Mouse (Mus musculus) urinary bladder, postnatal 14 days (tissue): ENCODE results near the gene Mal.

Experiments
- DNase-seq: peaks from one replicate; pipeline ENCODE4 v3.0.0; 2021; ENCODE audit warnings: low spot score

Mal gene

DNA sequence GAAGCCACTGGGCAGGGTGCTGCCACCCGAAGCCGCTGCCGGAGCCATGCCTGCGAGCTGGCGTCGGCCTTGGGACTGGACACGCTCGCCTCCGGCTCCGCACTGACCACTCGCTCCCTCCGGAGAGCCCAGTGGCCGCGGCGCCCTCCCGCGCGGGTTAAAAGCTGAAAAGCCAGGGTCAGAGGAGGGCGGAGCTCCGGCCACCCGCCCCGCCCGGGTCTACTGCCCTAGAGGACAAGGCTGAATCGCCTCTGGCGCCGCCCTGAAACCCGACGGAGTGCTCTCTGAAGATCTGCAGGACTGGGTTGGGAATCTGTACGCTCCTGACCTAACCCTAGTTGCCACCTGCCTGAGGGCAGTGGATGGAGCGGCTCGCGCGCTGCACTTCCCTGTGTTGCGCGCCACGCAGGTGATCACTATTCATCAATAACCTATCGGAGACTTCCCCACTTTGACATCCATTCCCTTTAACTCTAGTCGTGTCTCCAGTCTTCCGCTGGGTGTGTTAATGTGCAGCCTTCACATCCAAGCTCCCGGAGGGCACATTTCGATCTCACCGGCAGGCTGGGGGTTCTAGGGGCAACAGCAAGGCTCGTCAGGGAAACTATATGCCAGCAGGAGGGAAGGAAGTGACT is at the start of gene Mal:
Gene Mal (minus strand): TSS at position 610 of the 635 bp plus-strand sequence.
- DNase-seq = peak; percentile 80

- no peak for DNase-seq
These were observed 48.8 kb upstream of the Mal start for GRCm38 (mm10) chr2:127705267-127705666.

GRCm38 (mm10) chr2:127689239-127689638 is 32.7 kb upstream of the Mal start:
- no peak for DNase-seq

- DNase-seq = peak; percentile 73
These were observed 27.3 kb upstream of the Mal start for GRCm38 (mm10) chr2:127683687-127684331.

- DNase-seq = no peak
These were observed 11.5 kb upstream of the Mal start for GRCm38 (mm10) chr2:127667843-127668506.

- no peak for DNase-seq
These were observed 10.5 kb upstream of the Mal start for GRCm38 (mm10) chr2:127667015-127667414.

- peak; percentile 77 for DNase-seq
These were observed 6.2 kb upstream of the Mal start for GRCm38 (mm10) chr2:127662708-127663107.

DNA sequence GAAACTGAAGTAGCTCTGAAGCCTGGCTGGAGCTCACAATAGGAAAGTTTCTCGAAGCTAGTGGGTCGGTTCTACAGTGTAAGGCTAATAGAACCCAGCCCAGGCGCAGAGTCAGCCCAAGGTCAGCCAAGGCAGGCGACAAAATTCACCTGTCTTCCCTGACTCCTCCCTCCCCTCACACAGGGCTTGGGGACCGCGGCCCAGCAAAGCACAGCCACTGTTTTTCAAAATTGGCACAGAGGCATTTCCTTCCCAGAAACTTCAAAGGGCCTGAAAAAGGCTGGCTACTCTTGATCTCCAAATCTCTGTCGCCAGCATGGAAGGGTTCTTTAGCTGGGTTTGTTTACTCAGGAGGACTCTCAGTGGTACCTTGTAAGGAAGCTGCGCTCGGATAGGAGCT is 1.1 kb downstream of the Mal start:
- DNase-seq = no peak

- no peak for DNase-seq
These were observed 1.7 kb downstream of the Mal start for GRCm38 (mm10) chr2:127654786-127655185.

- no peak for DNase-seq
These were observed 3.7 kb downstream of the Mal start for GRCm38 (mm10) chr2:127652805-127653204.

DNA sequence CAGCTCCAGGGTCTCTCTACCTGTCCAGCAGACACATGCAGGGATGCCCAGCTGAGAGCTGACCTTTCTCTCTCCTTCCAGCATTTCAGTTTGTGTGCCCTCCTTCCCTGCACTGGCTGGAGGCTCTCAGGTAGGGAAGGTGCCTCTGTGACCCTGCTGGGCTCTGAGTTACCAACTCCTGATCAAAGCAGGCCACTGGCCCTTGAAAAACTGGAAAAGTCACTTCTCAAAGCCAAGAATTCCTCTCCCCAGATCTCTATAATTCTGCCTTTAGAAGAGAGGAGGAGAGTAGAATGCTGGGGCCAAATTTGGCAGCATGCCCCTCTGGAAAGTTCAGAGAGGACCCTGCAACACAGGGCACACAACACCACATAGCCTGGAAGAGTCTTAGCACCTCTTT is 4.2 kb downstream of the Mal start:
- DNase-seq = no peak

DNA sequence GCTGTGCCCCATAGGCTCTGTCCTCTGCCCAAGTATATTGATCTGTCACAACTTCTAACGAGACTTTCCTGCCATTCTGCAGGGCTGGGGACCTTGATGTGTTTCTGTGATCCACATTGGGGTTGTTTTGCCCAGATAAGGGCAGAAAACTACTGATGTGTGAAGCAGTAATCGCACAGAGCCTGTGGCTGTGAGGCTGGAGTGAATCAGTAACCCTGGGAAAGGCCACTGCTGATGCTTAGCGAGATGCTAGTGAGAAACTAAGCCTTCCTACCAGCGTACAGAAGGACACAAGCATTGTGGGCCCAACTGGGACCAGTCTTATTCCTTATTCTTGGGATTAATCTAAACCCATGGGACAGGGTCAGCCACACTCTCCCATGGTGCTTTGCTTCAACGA is 4.9 kb downstream of the Mal start:
- no peak for DNase-seq

DNA sequence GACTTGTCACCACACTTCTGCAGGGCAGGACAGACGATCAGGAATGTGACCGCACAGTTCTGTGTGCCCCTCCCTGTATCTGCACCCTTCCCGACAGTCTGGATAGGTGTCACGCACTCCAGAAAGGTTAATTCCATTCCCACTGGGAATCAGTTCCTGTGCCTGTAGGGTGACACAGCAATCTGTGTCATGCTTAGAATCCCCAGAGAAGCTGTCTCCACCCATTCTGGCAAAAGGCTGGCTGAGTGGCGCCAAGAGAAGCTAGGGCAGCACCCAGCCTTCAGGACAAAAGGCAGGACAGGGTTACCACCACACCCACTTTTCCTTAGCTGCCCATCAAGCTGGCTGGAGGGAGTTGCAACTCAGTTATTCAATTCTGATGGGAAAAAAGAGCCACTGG is 6.6 kb downstream of the Mal start:
- peak; percentile 49 for DNase-seq

DNA sequence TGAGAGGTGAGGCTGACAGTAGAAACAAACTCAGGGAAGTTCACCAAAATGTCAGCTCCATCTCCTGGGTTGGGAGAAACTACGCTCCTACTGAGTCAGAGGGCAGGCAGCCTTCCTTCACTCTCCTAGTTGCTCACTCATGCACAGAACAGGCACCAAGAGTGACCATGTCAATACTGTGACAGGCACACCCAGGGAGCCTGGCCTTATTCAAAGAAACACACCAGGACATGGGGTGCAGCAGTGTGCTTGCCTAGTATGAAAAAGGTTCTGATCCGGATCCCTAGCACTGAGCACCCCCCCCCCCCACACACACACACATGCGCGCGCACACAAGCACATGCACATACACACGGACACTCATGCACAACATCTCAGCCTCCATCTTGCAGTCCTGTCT is 8.3 kb downstream of the Mal start:
- DNase-seq = no peak

DNA sequence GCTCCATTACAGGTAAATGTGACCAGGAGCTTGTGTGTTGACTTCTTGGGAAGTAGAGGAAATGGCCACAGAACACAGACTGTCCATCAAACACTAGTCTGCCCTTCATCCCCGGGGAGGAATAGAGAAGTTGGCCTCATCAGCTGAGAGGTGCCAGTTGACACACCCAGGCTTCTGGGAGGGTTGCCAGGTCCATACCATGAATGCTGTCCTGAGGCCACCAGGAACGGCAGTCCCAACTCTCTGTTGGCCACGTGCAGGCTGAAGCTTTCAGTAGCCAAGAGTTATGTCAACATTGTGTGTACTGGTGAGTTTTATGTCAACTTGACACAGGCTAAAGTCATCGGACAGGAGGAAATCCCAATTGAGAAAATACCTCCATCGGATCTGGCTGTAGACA is 9.6 kb downstream of the Mal start:
- peak; percentile 62 for DNase-seq

DNA sequence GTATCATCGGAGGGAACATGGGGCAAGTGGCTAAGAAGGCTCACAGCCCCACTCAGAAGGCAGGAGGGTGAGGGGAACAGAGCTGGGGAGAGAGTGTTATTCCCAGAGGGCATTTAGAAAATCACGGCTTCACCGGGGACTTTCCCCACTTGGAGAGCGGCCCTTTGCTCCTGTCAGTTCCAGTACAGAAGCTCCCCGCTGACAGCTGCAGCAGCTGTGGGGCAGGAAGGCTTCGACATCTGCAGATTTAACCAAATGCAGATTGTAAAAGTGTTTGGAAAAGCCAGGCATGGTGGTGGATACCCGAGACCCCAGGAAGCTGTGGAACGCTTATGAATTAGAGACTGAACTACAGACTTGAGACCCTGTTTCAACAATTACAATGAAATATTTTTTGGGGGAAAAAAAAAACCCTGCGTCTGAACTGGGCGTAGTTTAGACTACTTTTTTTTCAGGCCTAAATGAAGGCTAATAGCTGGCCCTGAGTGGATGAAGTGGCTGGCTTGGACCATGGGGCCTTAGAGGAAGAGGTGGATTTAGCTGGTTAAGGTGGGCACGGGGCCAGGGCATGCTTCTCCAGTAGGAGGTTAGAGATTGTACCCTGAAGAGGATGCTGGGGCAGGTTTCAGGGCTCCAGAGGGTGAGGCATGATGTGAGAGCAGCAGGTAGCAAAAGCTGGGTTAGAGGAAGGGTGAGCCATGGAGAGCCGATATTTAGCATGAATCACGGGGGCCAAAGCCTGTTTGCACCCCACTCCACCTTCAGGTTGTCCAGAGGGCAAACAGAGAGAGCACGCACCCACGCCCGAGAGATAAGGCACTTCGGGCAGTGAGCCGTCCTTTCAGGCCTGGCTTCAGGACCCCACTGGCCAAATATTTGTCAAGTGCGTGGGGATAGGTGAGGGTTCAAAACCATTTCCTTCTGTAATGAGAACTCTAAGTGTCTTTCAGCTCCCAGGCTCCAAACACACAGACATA is 12.5 kb downstream of the Mal start:
- peak; percentile 72 for DNase-seq

DNA sequence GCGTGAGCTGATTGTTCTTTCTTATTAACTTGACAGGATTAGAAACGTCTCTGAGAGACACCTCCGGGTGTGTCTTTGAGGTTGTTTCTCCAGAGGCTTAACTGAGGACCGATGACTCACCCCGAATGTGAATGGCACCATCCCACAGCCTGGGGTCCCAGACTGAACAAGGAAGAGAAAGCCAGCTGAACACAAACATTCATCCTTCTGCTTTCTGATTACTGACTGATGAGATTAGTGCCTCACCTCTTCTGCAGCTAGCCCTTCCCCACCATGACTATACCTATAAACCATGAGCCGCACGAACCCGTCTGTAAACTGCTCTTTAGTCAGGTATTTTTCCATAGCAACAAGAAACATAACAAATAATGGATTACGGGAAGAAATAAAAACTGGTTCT is 17.5 kb downstream of the Mal start:
- DNase-seq = no peak

DNA sequence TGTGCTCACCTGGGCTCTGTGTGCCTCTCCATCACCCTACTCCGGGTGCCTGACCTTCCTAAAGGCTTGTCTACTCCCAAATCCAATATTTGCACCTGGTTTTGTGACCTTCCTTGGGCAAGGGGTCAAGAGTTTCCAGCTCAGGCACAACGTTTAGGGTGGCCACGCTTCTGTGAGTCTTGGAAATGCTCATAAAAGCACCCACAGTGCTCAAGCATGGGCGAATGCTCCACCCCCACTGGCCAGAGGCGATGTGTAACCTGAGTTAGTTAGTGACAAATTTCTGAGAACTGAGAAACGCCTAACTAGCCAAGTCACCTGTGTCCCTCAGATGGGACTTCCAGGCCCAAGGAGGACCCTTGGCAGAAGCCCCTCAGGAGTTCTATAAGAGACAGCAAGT is 20.9 kb downstream of the Mal start:
- no peak for DNase-seq

DNA sequence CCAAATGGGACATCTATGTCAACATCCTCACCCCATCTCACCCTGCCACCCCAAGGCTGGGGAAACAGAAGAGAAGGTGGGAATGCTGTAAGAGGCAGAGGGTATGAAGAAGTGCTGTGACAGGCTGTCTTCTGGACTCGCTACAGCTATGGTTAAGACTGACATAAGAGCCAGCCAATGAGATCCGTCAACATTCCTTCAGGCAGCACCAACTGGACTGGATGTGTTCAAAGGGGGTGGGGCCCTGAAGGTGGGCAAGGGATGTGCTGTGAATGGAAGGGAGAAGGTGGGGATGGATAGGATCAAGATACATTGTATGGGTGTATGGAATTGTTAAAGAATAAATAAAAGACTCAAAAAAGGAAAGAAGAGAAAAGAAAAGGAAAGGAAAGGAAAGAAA is 23.9 kb downstream of the Mal start:
- DNase-seq = no peak

DNA sequence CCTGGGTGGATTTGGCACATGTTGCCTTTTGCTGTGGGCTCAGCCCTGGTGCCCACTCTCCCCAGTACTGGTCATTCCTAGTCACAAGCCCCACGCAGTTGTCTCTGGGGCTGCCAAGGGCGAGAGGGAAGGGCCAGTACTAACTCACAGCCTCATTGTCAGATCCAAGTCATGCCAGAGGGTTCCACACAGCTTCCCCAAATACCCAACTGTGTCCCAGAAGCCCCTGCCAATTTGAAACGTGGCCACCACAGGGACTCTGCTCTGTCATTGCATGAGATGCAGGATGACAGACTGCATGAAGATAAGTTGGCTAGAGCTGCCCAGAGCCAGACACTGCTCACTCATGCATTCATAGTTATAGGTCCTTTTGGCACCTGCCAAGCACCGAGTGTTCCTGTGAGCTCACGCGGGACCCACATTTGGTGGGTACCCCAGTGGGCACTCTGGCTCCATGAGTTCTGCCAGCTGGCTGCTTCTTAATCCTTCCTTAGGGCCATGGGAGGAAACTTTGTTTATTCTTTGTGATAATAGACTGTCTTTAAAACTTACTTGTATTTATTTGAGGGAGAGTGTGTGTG is 28.4 kb downstream of the Mal start:
- DNase-seq = no peak

DNA sequence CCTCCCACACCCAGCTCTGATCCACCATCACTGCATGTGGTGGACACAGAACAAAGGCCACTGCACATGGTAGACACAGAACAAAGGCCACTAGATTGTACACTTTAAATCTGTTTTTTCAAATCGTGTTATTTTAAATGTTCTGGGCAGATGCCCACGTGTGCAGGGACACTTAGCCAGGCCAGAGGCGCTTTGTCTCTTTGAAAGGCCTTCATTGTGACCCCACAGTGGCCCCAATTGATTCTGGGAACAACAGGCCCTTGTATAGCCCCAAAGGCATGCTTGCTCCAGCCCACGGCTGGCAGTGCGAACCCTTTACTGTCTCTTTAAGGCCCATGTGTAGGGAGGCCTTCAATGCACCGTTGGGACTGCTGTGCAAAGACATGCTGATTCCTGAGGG is 29.1 kb downstream of the Mal start:
- DNase-seq = no peak

- DNase-seq = peak; percentile 81
These were observed 30.8 kb downstream of the Mal start for GRCm38 (mm10) chr2:127625659-127626058.
